In the genomic region with DNA sequence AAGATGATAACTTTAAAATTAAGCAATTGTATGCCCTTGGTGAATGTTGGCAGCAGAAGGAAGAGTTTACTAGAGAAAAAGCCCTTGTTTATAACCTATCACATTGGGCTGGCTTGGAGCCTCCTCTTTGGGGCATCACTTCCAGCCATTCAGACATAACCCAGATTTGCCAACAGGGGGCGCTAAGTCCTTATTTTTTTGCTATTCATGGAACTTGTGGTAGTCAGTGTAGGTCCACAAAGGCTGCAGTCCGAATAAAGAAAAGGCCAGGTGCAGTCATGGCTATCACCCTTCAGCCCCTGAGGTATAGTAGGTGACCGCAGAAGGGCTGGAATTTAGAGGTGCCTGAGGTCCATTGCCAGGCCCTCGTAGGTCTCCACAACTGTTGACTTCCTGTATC, we compare ENCODE assay signal across 8 mouse cellular contexts. TPM values are rescaled to one million over a fixed set of nuclear protein-coding genes. Genes with fewer than 3 reads are reported as not detected.
DNase-seq lines count a peak whose midpoint lies in the region; ATAC-seq and TF ChIP-seq lines count a peak whose summit lies in the region.

No protein-coding gene starts in this region.

- 42% methylated on average over 4 of the region's 4 CpGs for WGBS in kidney, embryonic 15.5 days
- WGBS in hindbrain, embryonic 15.5 days: 35% methylated on average over 4 of the region's 4 CpGs
- 46% methylated on average over 4 of the region's 4 CpGs for WGBS in small intestine, adult 2 months

- peak; percentile 37 for DNase-seq in kidney, adult 11 months
- DNase-seq in cerebellum, adult 8-10 months: peak; percentile 70
- peak; percentile 48 to 90 for DNase-seq in frontal cortex, adult 2 months (ENCODE audit: extremely low spot score in 1 of 2, low spot score in 1 of 2)
- DNase-seq in left cerebral cortex, adult 18-20 months (ENCODE audit: low spot score in 2 of 2): peak; percentile 79 to 82

- H3K36me3 ChIP-seq in kidney, embryonic 15.5 days: no peaks in the 10 kb centered on the region
- H3K36me3 ChIP-seq in hindbrain, embryonic 15.5 days: no peaks in the 10 kb centered on the region
- no peaks in the 10 kb centered on the region for H3K36me3 ChIP-seq in small intestine, adult 2 months (ENCODE audit: control insufficient read depth, insufficient read depth, low read length)

- no peaks in the 10 kb centered on the region for H3K9me3 ChIP-seq in kidney, embryonic 15.5 days (replicated peaks)
- no peaks in the 10 kb centered on the region for H3K9me3 ChIP-seq in hindbrain, embryonic 15.5 days

- no peak overlapping the region for H3K9ac ChIP-seq in kidney, embryonic 15.5 days
- no peak overlapping the region for H3K9ac ChIP-seq in hindbrain, embryonic 15.5 days

- no peak overlapping the region for H3K4me2 ChIP-seq in kidney, embryonic 15.5 days
- no peak overlapping the region for H3K4me2 ChIP-seq in hindbrain, embryonic 15.5 days

- peaks cover 12% of the 10 kb centered on the region; the same call in 1 of the 2 replicates for H3K27me3 ChIP-seq in kidney, embryonic 15.5 days
- no peaks in the 10 kb centered on the region for H3K27me3 ChIP-seq in hindbrain, embryonic 15.5 days
- no peaks in the 10 kb centered on the region for H3K27me3 ChIP-seq in small intestine, adult 2 months (ENCODE audit: control insufficient read depth, insufficient read depth, low read length)

- peak; percentile 55; the same call in 1 of the 2 replicates for TF ChIP-seq CTCF in small intestine, adult 2 months (IDR thresholded peaks at IDR 0.05; ENCODE audit: extremely low read depth, insufficient read length, insufficient replicate concordance, low read depth, low read length)

- ATAC-seq in kidney, embryonic 15.5 days (replicated peaks; ENCODE audit: low FRiP score): no peak
- ATAC-seq in hindbrain, embryonic 15.5 days (ENCODE audit: low FRiP score, low read depth): peak; percentile 28; the same call in 1 of the 2 replicates
- ATAC-seq in megakaryocyte-erythroid progenitor cell, adult 5-6 weeks (replicated peaks; ENCODE audit: low FRiP score, low TSS enrichment, poor library complexity, severe bottlenecking): peak; percentile 72

- H3K4me1 ChIP-seq in kidney, embryonic 15.5 days: peaks cover 11% of the 10 kb centered on the region
- H3K4me1 ChIP-seq in hindbrain, embryonic 15.5 days (replicated peaks): peaks cover 10% of the 10 kb centered on the region
- no peaks in the 10 kb centered on the region for H3K4me1 ChIP-seq in small intestine, adult 2 months (ENCODE audit: control insufficient read depth, insufficient read depth, insufficient read length, low read length)

- no peak overlapping the region for H3K27ac ChIP-seq in kidney, embryonic 15.5 days
- H3K27ac ChIP-seq in hindbrain, embryonic 15.5 days (replicated peaks): no peak overlapping the region
- no peak overlapping the region for H3K27ac ChIP-seq in small intestine, adult 2 months (ENCODE audit: insufficient read depth, low read depth, low read length)

- no peak overlapping the region for H3K4me3 ChIP-seq in kidney, embryonic 15.5 days (replicated peaks)
- H3K4me3 ChIP-seq in hindbrain, embryonic 15.5 days: no peak overlapping the region
- H3K4me3 ChIP-seq in small intestine, adult 2 months (ENCODE audit: low read depth, low read length): no peak overlapping the region

- TF ChIP-seq POLR2A in small intestine, adult 2 months (IDR thresholded peaks at IDR 0.05; ENCODE audit: low read depth, low read length): no peak

RNA-seq across cellular contexts. Expression of gene Accsl, which starts 1.9 kb away (rescaled TPM):
- polyA plus RNA-seq in kidney, embryonic 15.5 days (2015; fragmentation: Nextera tagmentation; extraction: Ambion mirVana): not detected in 2 replicates
- polyA plus RNA-seq in frontal cortex, adult 2 months (2012; rRNA removed): 0.58 and 1.0 TPM in 2 replicates
- polyA plus RNA-seq in hindbrain, embryonic 15.5 days (2015; fragmentation: Nextera tagmentation; extraction: Ambion mirVana): 0.12 and 0.31 TPM in 2 replicates
- under 1 TPM in 1 of 2 experiments, not detected in 1; 0.21 TPM for total RNA-seq in left cerebral cortex, adult 18-20 months (2021)
- total RNA-seq in megakaryocyte-erythroid progenitor cell, adult 5-6 weeks (2014; fragmentation: Nextera tagmentation): not detected in 2 replicates
- total RNA-seq in megakaryocyte-erythroid progenitor cell, adult 5-6 weeks (2017): not detected in 2 replicates
- polyA plus RNA-seq in small intestine, adult 2 months (2012; rRNA removed): not detected in 2 replicates

RNA-seq across cellular contexts. Expression of gene Accs, which starts 21.1 kb away (rescaled TPM):
- 8.7 and 10.6 TPM in 2 replicates for polyA plus RNA-seq in kidney, embryonic 15.5 days (2015; fragmentation: Nextera tagmentation; extraction: Ambion mirVana)
- polyA plus RNA-seq in frontal cortex, adult 2 months (2012; rRNA removed): 8.7 and 9.1 TPM in 2 replicates
- 5.0 and 6.2 TPM in 2 replicates for polyA plus RNA-seq in hindbrain, embryonic 15.5 days (2015; fragmentation: Nextera tagmentation; extraction: Ambion mirVana)
- 1 to 10 TPM; 3.4 to 4.9 TPM for total RNA-seq in left cerebral cortex, adult 18-20 months (2021)
- total RNA-seq in megakaryocyte-erythroid progenitor cell, adult 5-6 weeks (2014; fragmentation: Nextera tagmentation): 2.6 and 3.0 TPM in 2 replicates
- 4.8 and 5.3 TPM in 2 replicates for total RNA-seq in megakaryocyte-erythroid progenitor cell, adult 5-6 weeks (2017)
- 4.6 and 6.2 TPM in 2 replicates for polyA plus RNA-seq in small intestine, adult 2 months (2012; rRNA removed)

RNA-seq across cellular contexts. Expression of gene Ext2, which starts 48.5 kb away (rescaled TPM):
- 109 and 122 TPM in 2 replicates for polyA plus RNA-seq in kidney, embryonic 15.5 days (2015; fragmentation: Nextera tagmentation; extraction: Ambion mirVana)
- polyA plus RNA-seq in frontal cortex, adult 2 months (2012; rRNA removed): 28.9 and 31.5 TPM in 2 replicates
- 70.1 and 75.1 TPM in 2 replicates for polyA plus RNA-seq in hindbrain, embryonic 15.5 days (2015; fragmentation: Nextera tagmentation; extraction: Ambion mirVana)
- total RNA-seq in left cerebral cortex, adult 18-20 months (2021): 10 to 100 TPM; 54.5 to 55.2 TPM
- 49.9 and 50.8 TPM in 2 replicates for total RNA-seq in megakaryocyte-erythroid progenitor cell, adult 5-6 weeks (2014; fragmentation: Nextera tagmentation)
- 28.5 and 42.0 TPM in 2 replicates for total RNA-seq in megakaryocyte-erythroid progenitor cell, adult 5-6 weeks (2017)
- polyA plus RNA-seq in small intestine, adult 2 months (2012; rRNA removed): 15.7 and 28.6 TPM in 2 replicates
